Comparison of ENCODE assay signal across 9 mouse cellular contexts in genomic region chr6:90712063-90712462, GRCm38 (mm10).
DNase-seq lines count a peak whose midpoint lies in the region; ATAC-seq and TF ChIP-seq lines count a peak whose summit lies in the region.
"Had no signal": no experiment of that assay in that cellular context is flagged by ENCODE, and none has a peak within 500 bp of the region (broad histone marks: within the 10 kb centered on the region; RNA-seq: fewer than 3 reads in every experiment).

No protein-coding gene starts in this region.

- ATAC-seq in forebrain, embryonic 13.5 days, result no peak
- no peak for ATAC-seq in neural tube, embryonic 12.5 days (ENCODE audit: low FRiP score, low read depth)
- ATAC-seq in megakaryocyte progenitor cell, adult 5-6 weeks (replicated peaks; ENCODE audit: poor library complexity), result no peak

- H3K4me3 ChIP-seq in layer of hippocampus, adult 2 months, result no peak overlapping the region
- no peak overlapping the region for H3K4me3 ChIP-seq in forebrain, embryonic 13.5 days
- H3K4me3 ChIP-seq in neural tube, embryonic 12.5 days, result no peak overlapping the region

- H3K27ac ChIP-seq in layer of hippocampus, adult 2 months, result peak overlapping the region; percentile 71
- peak overlapping the region; percentile 78 for H3K27ac ChIP-seq in forebrain, embryonic 13.5 days
- H3K27ac ChIP-seq in neural tube, embryonic 12.5 days, result peak overlapping the region; percentile 59

- no peak overlapping the region for H3K9ac ChIP-seq in forebrain, embryonic 13.5 days
- no peak overlapping the region for H3K9ac ChIP-seq in neural tube, embryonic 12.5 days

- H3K9me3 ChIP-seq in forebrain, embryonic 13.5 days (replicated peaks), result no peaks in the 10 kb centered on the region
- no peaks in the 10 kb centered on the region for H3K9me3 ChIP-seq in neural tube, embryonic 12.5 days
- H3K9me3 ChIP-seq: G1E had no signal

- H3K4me1 ChIP-seq in forebrain, embryonic 13.5 days, result peaks cover 72% of the 10 kb centered on the region
- peaks cover 74% of the 10 kb centered on the region for H3K4me1 ChIP-seq in neural tube, embryonic 12.5 days

- H3K36me3 ChIP-seq in forebrain, embryonic 13.5 days (ENCODE audit: poor library complexity, severe bottlenecking), result no peaks in the 10 kb centered on the region
- H3K36me3 ChIP-seq in neural tube, embryonic 12.5 days, result no peaks in the 10 kb centered on the region

- no peak for TF ChIP-seq CTCF in layer of hippocampus, adult 2 months (conservative IDR thresholded peaks at IDR 0.05)

- no peak overlapping the region for H3K4me2 ChIP-seq in forebrain, embryonic 13.5 days
- peak overlapping the region; percentile 24; the same call in 1 of the 2 replicates for H3K4me2 ChIP-seq in neural tube, embryonic 12.5 days (replicated peaks)

- H3K27me3 ChIP-seq in forebrain, embryonic 13.5 days, result no peaks in the 10 kb centered on the region
- H3K27me3 ChIP-seq in neural tube, embryonic 12.5 days (replicated peaks), result no peaks in the 10 kb centered on the region

- 49% methylated on average over 3 of the region's 3 CpGs for WGBS in forebrain, embryonic 13.5 days
- WGBS in neural tube, embryonic 12.5 days, result 56% methylated on average over 3 of the region's 3 CpGs

- DNase-seq in layer of hippocampus, adult 2 months (ENCODE audit: low spot score in 2 of 2), result no peak
- DNase-seq in layer of hippocampus, adult 11-12 months (ENCODE audit: low spot score), result no peak
- DNase-seq in kidney, postnatal 14 days, result peak; percentile 56
- DNase-seq in spleen, postnatal 14 days (ENCODE audit: low spot score in 2 of 2), result no peak
- no peak for DNase-seq in thymus, postnatal 25 days
